9 mouse cellular contexts compared by ENCODE assay signal in genomic region chr17:83807778-83808398, GRCm38 (mm10). TPM values are rescaled to one million over a fixed set of nuclear protein-coding genes. Genes with fewer than 3 reads are reported as not detected.
A peak's percentile ranks its signal among the peaks of the same experiment; 100 is the strongest.
DNase-seq lines count a peak whose midpoint lies in the region; ATAC-seq and TF ChIP-seq lines count a peak whose summit lies in the region.
"Had no signal": no experiment of that assay in that cellular context is flagged by ENCODE, and none has a peak within 500 bp of the region (broad histone marks: within the 10 kb centered on the region; RNA-seq: fewer than 3 reads in every experiment).

No protein-coding gene starts in this region.

- no peaks in the 10 kb centered on the region for H3K79me2 ChIP-seq in heart, adult 2 months (replicated peaks; ENCODE audit: control insufficient read depth, insufficient read depth, low read length)

- intact Hi-C loops in heart, adult 2 months (cut with DNase I) = loop anchor here (2.0 kb wide), 1 partner anchor 175 kb away; no protein-coding TSS in a partner anchor

- CTCF ChIA-PET in Patski (lab: Charles Lee) = interaction anchor here (0.8 to 2.2 kb wide), 8 partner anchors 9 to 175 kb away, joined by 3 to 11 read pairs (median 4); no protein-coding TSS in a partner anchor

- no peak overlapping the region for H3K9ac ChIP-seq in heart, embryonic 12.5 days
- H3K9ac ChIP-seq in heart, adult 2 months (ENCODE audit: low read depth, low read length) = no peak overlapping the region

- TF ChIP-seq EP300 in heart, adult 2 months (IDR thresholded peaks at IDR 0.05; ENCODE audit: insufficient read depth, low read depth, low read length) = no peak

- H3K4me2 ChIP-seq in heart, embryonic 12.5 days = no peak overlapping the region

- peak; percentile 82 for TF ChIP-seq CTCF in Patski (IDR thresholded peaks at IDR 0.05)
- TF ChIP-seq CTCF in heart, adult 2 months (IDR thresholded peaks at IDR 0.05) = peak; percentile 86

- POLR2A ChIA-PET in Patski (lab: Charles Lee) = interaction anchor here (0.6 kb wide), 1 partner anchor 9 kb away, joined by 4 read pairs; no protein-coding TSS in a partner anchor

- no peaks in the 10 kb centered on the region for H3K27me3 ChIP-seq in heart, embryonic 12.5 days (replicated peaks)
- no peaks in the 10 kb centered on the region for H3K27me3 ChIP-seq in Patski
- H3K27me3 ChIP-seq in heart, adult 2 months (ENCODE audit: control insufficient read depth, insufficient read depth, low read length) = no peaks in the 10 kb centered on the region
- H3K27me3 ChIP-seq: megakaryocyte, embryonic 14.5 days had no signal

- no peak overlapping the region for H3K4me3 ChIP-seq in heart, embryonic 12.5 days
- no peak overlapping the region for H3K4me3 ChIP-seq in heart, adult 2 months
- H3K4me3 ChIP-seq: megakaryocyte, embryonic 14.5 days had no signal

- ATAC-seq in heart, embryonic 12.5 days (ENCODE audit: insufficient number of reproducible peaks, low FRiP score) = no peak
- no peak for ATAC-seq in Patski

- DNase-seq in heart, adult 11 months = peak; percentile 89
- DNase-seq in Patski (ENCODE audit: low read depth, low spot score) = no peak
- DNase-seq in cerebellum, postnatal 14 days = peak; percentile 57 to 79
- DNase-seq in heart, adult 2 months = peak; percentile 52 to 56
- DNase-seq in layer of hippocampus, postnatal 10 days (ENCODE audit: low spot score in 2 of 2) = peak; percentile 50 to 71
- DNase-seq in lung, postnatal 14 days = peak; percentile 83
- peak; percentile 71 for DNase-seq in spleen, adult 12 weeks (ENCODE audit: low spot score)

- no peak for TF ChIP-seq POLR2A in heart, adult 2 months (IDR thresholded peaks at IDR 0.05; ENCODE audit: insufficient read depth, low read depth, low read length)

- in situ Hi-C loops in Patski (cut with MboI; ENCODE audit: low pct_unique_long_range_greater_than_20kb) = loop anchor here (25.0 kb wide), 1 partner anchor 771 kb away; no protein-coding TSS in a partner anchor

- peaks cover 46% of the 10 kb centered on the region for H3K36me3 ChIP-seq in heart, embryonic 12.5 days
- no peaks in the 10 kb centered on the region for H3K36me3 ChIP-seq in heart, adult 2 months (ENCODE audit: control insufficient read depth, insufficient read depth, low read length)

- H3K27ac ChIP-seq in heart, embryonic 12.5 days (ENCODE audit: poor library complexity, severe bottlenecking) = no peak overlapping the region
- H3K27ac ChIP-seq in heart, adult 2 months = no peak overlapping the region

- H3K9me3 ChIP-seq in heart, embryonic 12.5 days (replicated peaks) = no peaks in the 10 kb centered on the region
- H3K9me3 ChIP-seq: megakaryocyte, embryonic 14.5 days had no signal

- peaks cover 18% of the 10 kb centered on the region for H3K4me1 ChIP-seq in heart, embryonic 12.5 days (replicated peaks)
- H3K4me1 ChIP-seq in heart, adult 2 months (ENCODE audit: control insufficient read depth, insufficient read depth, low read length) = no peaks in the 10 kb centered on the region

- WGBS in heart, embryonic 12.5 days = 74% methylated on average over 11 of the region's 11 CpGs
- WGBS in heart, adult 2 months = 77% methylated on average over 11 of the region's 11 CpGs

RNA-seq across cellular contexts. Expression of gene Haao, which starts 39.9 kb away (rescaled TPM):
- polyA plus RNA-seq in heart, embryonic 12.5 days (2016; fragmentation: Nextera tagmentation; extraction: Ambion mirVana) = 0.23 TPM in 1 of 2 replicates, not detected in the other
- not detected for polyA plus RNA-seq in Patski (2021)
- total RNA-seq in heart, adult 2 months (2021) = under 1 TPM; 0.25 to 0.29 TPM
- polyA plus RNA-seq in heart, adult 2 months (2012; rRNA removed) = 1.2 and 1.4 TPM in 2 replicates
- total RNA-seq in layer of hippocampus, postnatal 10 days (2021) = not detected
